Mouse (Mus musculus) cerebellum, postnatal 36 days (tissue): Measurements from ENCODE around the gene Gm3285.
A peak's percentile ranks its signal among the peaks of the same experiment; 100 is the strongest.

Experiments used
- DNase-seq, 2 experiments: peaks; one replicate each; pipeline ENCODE4 v3.0.0; 2021 to 2022; ENCODE audit warnings: mixed read lengths in 2 of 2

Gm3285 gene

GRCm38 (mm10) chr10:77861675-77862074, at the start of gene Gm3285:
Gene Gm3285 (plus strand): TSS chr10:77861975.
- DNase-seq: no peak

DNA sequence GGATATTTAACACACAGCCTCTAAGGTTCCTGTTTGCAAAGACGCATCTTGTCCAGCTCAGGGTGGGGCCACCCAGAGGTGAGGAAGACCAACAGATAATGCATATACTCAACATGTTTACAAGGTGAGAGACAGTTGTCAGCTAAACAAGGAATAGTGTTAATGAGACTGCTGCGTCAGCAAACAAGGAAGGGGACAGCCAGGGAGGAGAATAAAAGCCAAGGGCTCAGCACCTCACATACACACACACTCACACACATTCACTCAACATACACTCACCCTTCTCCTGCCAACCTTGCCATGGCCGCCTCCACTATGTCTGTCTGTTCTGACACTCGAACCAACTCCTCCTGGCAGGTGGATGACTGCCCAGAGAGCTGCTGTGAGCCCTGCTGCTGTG, 47.4 kb upstream of the Gm3285 start, which contains the start of gene Gm2696:
Gene Gm2696, plus strand, starts transcription at position 301 of the 400 bp plus-strand sequence.
- no peak for DNase-seq

- DNase-seq: no peak
Measured at GRCm38 (mm10) chr10:77815514-77815913, 46.3 kb upstream of the Gm3285 start.

- DNase-seq: no peak
Measured at GRCm38 (mm10) chr10:77818523-77818922, 43.3 kb upstream of the Gm3285 start.

- no peak for DNase-seq
Measured at GRCm38 (mm10) chr10:77819203-77819602, 42.6 kb upstream of the Gm3285 start.

DNA sequence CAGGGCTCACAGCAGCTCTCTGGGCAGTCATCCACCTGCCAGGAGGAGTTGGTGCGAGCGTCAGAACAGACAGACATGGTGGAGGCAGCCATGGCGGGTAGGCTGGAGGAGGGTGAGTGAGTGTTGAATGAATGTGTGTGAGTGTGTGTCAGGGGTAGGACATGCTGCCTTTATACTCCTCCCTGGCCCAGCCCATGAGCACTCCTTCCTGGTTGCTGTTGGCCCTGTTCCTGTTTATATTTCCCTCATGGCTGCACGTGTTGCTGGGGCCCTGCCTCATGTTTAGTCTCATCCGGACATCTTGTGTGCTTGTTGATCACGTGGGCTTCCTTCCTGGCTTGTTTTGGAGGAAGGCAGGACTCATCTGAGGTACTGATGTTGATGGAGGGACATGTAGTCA, 34.8 kb upstream of the Gm3285 start, which contains the start of gene Krtap10-4:
Gene Krtap10-4, minus strand, starts transcription at position 145 of the 400 bp plus-strand sequence.
- no peak for DNase-seq

GRCm38 (mm10) chr10:77835647-77836046, 26.1 kb upstream of the Gm3285 start, which contains the start of gene Krtap10-10:
Gene Krtap10-10 (plus strand): TSS chr10:77835947.
- DNase-seq: no peak

DNA sequence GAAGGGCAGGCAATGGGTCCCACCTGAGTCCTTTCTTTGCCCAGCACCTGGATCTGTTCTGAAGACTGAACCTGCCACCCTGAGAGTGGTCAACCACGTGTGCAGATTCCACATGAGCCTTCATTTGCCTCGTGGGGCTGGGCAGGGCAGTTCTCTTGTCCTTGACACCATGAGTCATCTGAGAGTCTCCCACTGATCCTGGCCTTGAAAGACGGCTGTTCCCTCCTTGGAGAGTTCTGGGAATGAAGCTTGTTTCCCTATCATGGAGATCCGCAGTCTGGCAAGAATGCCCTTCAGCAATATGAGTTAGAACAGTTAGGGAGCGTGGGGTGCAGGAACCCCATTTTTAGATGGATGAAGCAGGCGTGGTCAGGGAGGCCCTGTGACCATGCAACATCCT, 22.8 kb upstream of the Gm3285 start:
- no peak for DNase-seq

DNA sequence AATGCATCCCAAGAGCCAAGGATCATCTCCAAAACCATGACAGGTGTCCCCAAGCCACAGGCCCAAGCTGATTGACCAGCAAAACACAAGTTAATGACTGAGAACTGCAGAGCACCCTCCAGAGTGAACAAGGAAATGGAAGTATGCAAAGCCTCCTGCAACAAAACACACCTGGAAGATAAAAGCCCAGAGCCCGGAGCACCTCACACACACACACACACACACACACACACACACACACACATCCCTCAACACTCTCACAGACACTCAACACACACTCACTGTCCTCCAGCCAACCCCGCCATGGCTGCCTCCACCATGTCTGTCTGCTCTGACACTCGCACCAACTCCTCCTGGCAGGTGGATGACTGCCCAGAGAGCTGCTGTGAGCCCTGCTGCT, 15.3 kb upstream of the Gm3285 start, which contains the start of gene Gm36176:
Gene Gm36176, plus strand, starts transcription at position 301 of the 400 bp plus-strand sequence.
- no peak for DNase-seq

DNA sequence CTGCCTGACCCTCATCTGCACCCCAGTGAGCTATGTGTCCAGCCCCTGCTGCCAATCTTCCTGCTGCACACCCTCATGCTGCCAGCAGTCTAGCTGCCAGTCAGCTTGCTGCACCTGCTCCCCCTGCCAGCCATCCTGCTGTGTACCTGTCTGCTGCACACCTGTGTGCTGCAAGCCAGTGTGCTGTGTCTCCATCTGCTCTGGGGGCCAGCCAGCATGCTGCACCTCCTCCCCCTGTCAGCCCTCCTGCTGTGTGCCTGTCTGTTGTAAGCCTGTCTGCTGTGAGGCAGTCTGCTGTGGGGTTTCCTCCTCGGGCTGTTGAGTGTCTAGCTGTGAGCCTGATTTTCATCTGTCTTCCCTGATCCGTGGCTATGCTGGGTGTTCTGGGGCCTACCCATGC, 14.8 kb upstream of the Gm3285 start:
- peak; percentile 19 to 37 for DNase-seq

DNA sequence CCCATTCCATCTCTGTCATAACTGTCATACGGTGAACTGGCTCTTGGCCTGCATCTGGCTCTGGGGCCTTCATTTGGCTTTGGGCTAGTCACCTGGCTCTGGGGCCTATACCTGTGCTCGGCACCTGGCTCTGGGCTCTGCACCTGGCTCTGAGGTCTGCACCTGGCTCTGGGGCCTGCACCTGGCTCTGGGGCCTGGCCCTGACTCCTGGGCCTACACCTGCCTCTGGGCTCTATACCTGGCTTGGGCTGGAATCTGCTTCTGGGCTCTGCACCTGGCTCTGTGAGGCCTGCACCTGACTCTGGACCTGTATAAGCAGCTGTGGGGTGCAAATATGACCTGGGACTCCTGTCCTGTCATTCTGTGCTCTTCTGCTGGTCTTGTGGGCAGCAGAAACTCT, 14.2 kb upstream of the Gm3285 start:
- DNase-seq: no peak

DNA sequence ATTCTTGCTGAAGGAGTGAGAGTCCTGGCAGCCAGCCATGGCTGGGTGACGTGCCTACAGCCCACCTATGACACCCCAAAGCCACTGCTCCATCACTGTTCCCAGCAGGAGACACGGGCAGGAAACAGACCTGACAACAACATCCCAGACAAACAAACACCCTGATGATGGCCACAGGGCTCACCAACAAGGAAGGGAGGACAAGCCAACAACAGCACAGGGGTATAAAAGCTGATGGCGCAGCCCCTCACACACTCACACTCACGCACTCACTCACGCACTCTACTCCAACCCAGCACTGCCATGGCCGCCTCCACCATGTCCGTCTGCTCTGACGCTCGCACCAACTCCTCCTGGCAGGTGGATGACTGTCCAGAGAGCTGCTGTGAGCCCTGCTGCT, 9.2 kb upstream of the Gm3285 start, which contains the start of gene Gm10318:
Gene Gm10318, plus strand, starts transcription at position 301 of the 400 bp plus-strand sequence.
- DNase-seq: no peak

DNA sequence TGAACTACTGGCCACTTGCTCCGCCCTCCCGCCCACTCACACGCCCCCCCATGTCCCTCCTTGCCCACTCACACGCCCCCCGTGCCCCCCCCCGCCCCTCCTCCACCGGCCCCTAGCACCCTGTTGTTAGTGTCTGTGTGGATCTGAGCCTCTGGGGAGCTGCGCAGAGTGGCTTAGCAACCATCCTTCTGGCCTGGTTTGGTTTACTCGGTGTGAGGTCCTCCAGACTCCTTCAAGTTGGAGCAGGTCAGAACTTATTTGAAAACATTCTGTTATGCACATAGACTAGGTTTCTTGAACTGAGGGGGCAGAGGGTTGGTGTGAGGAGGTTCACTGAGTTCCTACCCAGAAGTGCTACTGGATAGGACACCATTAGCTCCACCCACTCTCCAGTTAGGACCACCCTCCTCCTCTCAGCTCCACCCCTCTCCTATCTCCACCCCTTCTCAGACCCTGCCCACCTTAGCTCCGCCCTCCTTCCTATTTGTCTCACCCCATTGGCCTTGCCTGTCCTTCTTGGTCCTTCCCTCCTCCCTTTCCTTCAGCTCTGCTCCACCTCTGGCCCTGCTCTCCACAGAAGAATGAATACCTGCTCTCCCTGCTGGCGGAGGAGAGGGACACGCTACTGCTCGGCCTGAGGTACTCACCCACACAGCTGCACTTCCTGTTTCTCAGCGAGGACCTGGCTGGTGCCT, 2.4 kb downstream of the Gm3285 start:
- DNase-seq: peak in 1 of 2 experiments; percentile 10

DNA sequence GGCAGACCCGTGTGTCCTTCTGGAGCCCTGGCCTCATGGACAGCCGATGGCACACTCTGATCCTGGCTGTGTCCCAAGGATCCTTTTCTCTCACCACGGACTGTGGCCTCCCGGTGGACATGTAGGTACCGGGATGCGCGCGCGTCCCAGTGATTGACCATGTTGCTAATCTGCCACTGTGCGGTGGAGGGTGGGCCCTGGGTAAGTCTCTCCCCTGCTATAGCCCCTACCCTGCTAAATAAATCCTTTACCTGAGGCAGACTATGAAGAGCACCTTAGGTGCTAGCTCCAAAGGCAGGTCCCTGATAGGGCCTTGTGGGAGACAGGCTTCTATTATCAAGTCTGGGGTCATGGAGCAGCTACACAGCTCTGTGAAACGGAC, 3.0 kb downstream of the Gm3285 start:
- DNase-seq: no peak

GRCm38 (mm10) chr10:77867546-77867945, 5.8 kb downstream of the Gm3285 start:
- DNase-seq: no peak

GRCm38 (mm10) chr10:77869651-77870050, 7.9 kb downstream of the Gm3285 start:
- DNase-seq: no peak

DNA sequence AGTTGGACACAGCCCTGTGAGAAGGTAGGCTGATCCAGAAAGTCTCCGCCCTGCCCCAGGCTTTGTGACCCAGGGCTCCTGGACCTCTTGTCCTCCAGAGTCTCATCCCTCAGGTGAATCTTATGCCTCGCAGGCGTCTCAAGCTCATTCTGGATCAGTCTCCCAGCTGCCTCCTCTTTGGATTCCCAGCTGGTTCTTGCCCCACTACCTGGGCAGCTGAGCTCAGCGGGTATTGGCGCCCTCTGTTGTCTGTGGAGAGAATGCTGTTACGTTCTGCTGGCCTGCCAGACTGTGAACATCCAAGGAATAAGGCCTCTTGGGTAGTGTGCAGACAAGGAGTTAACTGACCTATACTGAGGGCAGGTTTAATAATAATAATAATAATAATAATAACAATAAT, 17.2 kb downstream of the Gm3285 start:
- no peak for DNase-seq

- no peak for DNase-seq
Measured at GRCm38 (mm10) chr10:77880305-77880704, 18.5 kb downstream of the Gm3285 start.

GRCm38 (mm10) chr10:77882553-77882952, 20.8 kb downstream of the Gm3285 start:
- DNase-seq: no peak

DNA sequence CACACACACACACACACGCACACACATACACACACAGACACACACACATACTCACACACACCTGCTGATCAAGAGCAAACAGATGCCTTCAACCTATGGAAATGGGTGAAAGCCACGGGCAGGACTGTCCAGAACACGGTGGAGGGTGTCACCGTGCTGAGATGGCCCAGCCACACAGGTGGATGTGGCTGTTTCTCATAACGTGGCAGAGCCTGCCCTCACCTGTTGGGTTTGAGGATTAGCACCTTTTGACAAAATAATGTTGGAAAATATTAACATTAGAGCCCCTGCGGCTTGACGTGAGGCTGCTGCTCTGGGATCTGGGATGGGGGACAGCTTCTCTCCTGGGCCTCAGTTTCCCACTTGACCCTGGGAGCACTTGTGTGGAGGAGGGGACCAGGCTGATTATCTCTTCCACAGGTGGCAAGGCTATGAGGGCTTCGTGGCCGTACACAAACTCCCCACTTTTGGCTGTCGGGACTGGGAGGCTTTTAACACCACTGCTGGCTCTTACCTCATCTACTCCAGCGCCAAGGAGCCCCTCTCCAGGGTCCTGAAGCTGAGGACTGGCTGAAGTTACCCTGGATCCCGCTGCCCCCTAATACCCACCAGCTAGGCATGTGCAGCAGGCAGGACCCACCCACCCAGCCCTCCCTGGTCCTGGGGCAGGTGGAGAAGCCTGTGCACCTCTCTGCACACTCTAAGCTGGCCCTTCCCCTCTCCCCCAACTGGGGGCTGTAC, 24.4 kb downstream of the Gm3285 start:
- peak in 1 of 2 experiments; percentile 13 for DNase-seq

- no peak for DNase-seq
Measured at GRCm38 (mm10) chr10:77890987-77891565, 29.3 kb downstream of the Gm3285 start.

DNA sequence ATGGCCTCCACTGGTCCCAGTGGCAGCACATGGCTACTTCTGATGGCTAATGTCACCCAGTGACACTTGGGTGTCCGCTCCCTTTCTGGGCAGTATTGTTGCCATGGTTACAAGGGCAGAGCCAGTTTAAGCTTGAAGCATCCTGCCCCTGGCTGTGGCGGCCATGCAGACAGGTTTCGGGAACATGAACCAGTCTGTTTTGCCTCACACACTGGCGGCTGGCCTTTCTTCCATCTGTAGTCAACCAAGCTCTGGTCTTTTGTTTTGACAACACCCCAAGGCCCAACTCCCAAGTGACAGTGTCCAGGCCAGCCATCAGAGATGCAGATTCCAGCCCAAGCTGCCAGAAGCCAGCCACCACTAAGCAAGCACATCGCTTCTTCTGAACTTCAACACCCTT, 33.8 kb downstream of the Gm3285 start:
- no peak for DNase-seq

DNA sequence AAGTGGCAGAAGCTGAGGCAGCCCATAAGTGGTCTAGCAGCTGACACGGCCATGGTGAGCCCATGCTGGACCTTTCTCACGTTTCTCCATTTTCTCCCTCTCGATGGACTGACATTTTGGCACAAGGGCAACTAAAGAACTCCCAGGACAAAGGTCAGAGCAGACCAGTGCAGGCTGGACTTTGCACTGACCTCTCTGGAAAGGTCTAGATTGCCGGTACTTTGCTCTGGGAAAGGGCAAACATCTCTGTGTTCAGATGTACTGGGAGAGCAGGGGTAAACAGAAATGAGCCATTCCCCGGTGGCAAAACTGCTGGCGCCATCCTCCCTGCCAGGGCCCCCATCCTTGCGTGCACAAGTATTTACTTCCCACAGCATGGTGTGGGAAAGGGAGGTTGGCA, 38.4 kb downstream of the Gm3285 start:
- no peak for DNase-seq
